Mouse (Mus musculus): ENCODE data around the gene Sgf29. TPM values are rescaled to one million over a fixed set of nuclear protein-coding genes. Genes with fewer than 3 reads are reported as not detected.

Gene Sgf29
- total RNA-seq, 1 experiment, result 55.3 TPM

DNA sequence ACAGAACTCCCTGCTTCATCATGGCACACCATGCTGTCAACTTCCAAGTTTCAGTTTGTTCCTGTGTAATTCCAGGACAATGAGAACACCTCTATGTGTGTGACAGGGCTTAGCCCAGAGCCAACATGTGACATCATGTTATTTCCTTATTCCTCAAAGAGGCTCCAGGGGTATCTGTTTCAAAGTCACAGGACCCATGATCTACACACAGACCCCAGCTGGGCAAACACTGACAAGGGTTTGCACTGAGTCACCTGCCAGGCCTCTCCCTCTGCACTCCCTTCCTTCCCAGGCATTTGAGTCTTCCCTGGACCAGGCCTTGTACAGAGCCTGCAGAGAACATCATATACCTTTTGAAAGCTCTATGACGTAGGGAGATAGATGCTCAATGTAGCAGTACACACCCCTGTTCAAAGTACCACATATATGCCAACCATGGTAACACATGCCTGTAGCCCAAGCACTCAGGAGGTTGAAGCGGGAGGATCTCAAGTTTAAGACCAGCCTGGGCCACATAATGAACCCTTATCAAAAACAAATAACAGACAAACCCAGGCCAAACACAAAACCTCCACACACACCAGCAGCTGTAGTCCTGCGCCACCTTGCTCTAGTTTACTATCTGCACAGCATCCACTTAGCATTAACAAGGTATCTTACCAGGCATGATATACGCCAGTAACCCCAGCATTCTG lies 18.1 kb upstream of the Sgf29 start, which contains the start of gene Nupr1:
Nupr1 (minus strand) TSS at position 38 of the 695 bp plus-strand sequence.
- DNase-seq (ENCODE audit: low read depth, low spot score), result no peak
- no peaks in the 10 kb centered on the region for H3K36me3 ChIP-seq (ENCODE audit: control insufficient read depth, insufficient read depth, low read length, poor library complexity, severe bottlenecking)
- H3K27ac ChIP-seq (ENCODE audit: insufficient read depth, low read depth, low read length, poor library complexity, severe bottlenecking), result no peak within 1 kb of the TSS
- TF ChIP-seq ZC3H11A (IDR thresholded peaks at IDR 0.05; ENCODE audit: borderline replicate concordance, low read depth, low read length), result no peak
- no peak for TF ChIP-seq HCFC1 (IDR thresholded peaks at IDR 0.05; ENCODE audit: borderline replicate concordance, insufficient read depth, low read length)
- no peak for TF ChIP-seq ZNF384 (IDR thresholded peaks at IDR 0.05; ENCODE audit: low read depth, low read length)
- TF ChIP-seq CHD2 (IDR thresholded peaks at IDR 0.05; ENCODE audit: low read depth, low read length), result no peak
- no peak for TF ChIP-seq MAFK (IDR thresholded peaks at IDR 0.05; ENCODE audit: insufficient read depth, low read depth, low read length)
- H3K4me1 ChIP-seq (ENCODE audit: control insufficient read depth in 2 of 2, insufficient read depth in 2 of 2, low read length in 2 of 2, poor library complexity in 1 of 2), result peaks cover 11 to 18% of the 10 kb centered on the region in 2 experiments
- no peak within 1 kb of the TSS for H3K4me3 ChIP-seq (ENCODE audit: insufficient read depth in 1 of 2, low read depth in 1 of 2, low read length in 2 of 2, poor library complexity in 1 of 2, severe bottlenecking in 1 of 2)
- no peak within 1 kb of the TSS for H3K9ac ChIP-seq (ENCODE audit: insufficient read depth, low read depth, low read length, poor library complexity, severe bottlenecking)
- H3K9me3 ChIP-seq (ENCODE audit: control insufficient read depth, insufficient read depth, low read depth, low read length), result no peaks in the 10 kb centered on the region
- in situ Hi-C loops (cut with MboI; ENCODE audit: low sequenced_read_pairs in 2 of 2, unreplicated experiment in 2 of 2), result no loop called here

DNA sequence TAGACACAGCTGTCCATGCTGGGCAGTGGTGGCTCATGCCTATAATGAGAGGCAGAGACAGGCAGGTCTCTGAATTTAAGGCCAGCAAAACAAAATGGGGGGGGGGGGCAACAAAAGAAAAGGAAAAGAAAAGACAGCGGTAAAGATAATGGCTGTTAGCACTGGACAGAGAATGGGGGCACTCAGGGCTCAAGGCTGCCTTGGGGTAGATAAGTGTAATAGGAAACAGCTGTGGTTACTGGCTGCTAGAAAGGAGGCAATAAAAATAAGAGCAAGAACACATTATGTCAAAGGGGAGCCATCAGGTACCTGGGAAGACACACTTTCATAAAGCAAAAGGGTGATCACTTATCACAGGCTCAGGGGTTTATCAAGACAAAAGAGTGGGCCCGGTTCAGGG lies 16.6 kb upstream of the Sgf29 start:
- Histone ChIP-seq H3K27ac (ENCODE audit: insufficient read depth, low read depth, low read length, poor library complexity, severe bottlenecking) (no peak overlapping the region), H3K4me1 (ENCODE audit: control insufficient read depth in 2 of 2, insufficient read depth in 2 of 2, low read length in 2 of 2, poor library complexity in 1 of 2) (peaks cover 7 to 15% of the 10 kb centered on the region in 2 experiments; a peak in 2 of 4 replicates), H3K4me3 (ENCODE audit: insufficient read depth in 1 of 2, low read depth in 1 of 2, low read length in 2 of 2, poor library complexity in 1 of 2, severe bottlenecking in 1 of 2) (no peak overlapping the region), H3K9ac (ENCODE audit: insufficient read depth, low read depth, low read length, poor library complexity, severe bottlenecking) (no peak overlapping the region), H3K9me3 (ENCODE audit: control insufficient read depth, insufficient read depth, low read depth, low read length) (no peaks in the 10 kb centered on the region), H3K36me3 (ENCODE audit: control insufficient read depth, insufficient read depth, low read length, poor library complexity, severe bottlenecking) (no peaks in the 10 kb centered on the region)
- TF ChIP-seq ZC3H11A (IDR thresholded peaks at IDR 0.05; ENCODE audit: borderline replicate concordance, low read depth, low read length) (no peak), HCFC1 (IDR thresholded peaks at IDR 0.05; ENCODE audit: borderline replicate concordance, insufficient read depth, low read length) (no peak), CHD2 (IDR thresholded peaks at IDR 0.05; ENCODE audit: low read depth, low read length) (no peak), ZNF384 (IDR thresholded peaks at IDR 0.05; ENCODE audit: low read depth, low read length) (no peak), MAFK (IDR thresholded peaks at IDR 0.05; ENCODE audit: insufficient read depth, low read depth, low read length) (no peak)
- no peak for DNase-seq (ENCODE audit: low read depth, low spot score)
- in situ Hi-C loops (cut with MboI; ENCODE audit: low sequenced_read_pairs in 2 of 2, unreplicated experiment in 2 of 2), result no loop called here

DNA sequence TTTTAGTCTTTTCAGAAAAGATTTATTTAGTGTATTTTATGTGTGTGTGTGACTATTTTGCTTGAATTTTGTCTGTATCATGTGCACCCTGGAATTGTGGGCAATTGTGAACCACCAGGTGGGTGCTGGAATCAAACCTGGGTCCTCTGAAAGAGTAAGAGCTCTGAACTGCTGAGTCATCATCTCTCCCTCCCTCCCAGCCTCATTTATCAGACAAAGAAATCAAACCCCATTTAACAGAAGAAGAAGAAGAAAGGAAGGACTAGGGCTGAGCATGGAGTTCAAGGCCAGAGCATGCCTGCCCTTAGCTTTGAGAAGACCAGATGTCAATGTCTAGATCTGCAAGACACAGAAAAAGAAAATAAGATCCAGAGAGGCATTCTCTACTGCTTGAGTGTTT lies 13.7 kb upstream of the Sgf29 start:
- H3K4me3 ChIP-seq (ENCODE audit: insufficient read depth in 1 of 2, low read depth in 1 of 2, low read length in 2 of 2, poor library complexity in 1 of 2, severe bottlenecking in 1 of 2), result no peak overlapping the region
- no peak overlapping the region for H3K27ac ChIP-seq (ENCODE audit: insufficient read depth, low read depth, low read length, poor library complexity, severe bottlenecking)
- no peaks in the 10 kb centered on the region for H3K36me3 ChIP-seq (ENCODE audit: control insufficient read depth, insufficient read depth, low read length, poor library complexity, severe bottlenecking)
- H3K9ac ChIP-seq (ENCODE audit: insufficient read depth, low read depth, low read length, poor library complexity, severe bottlenecking), result no peak overlapping the region
- in situ Hi-C loops (cut with MboI; ENCODE audit: low sequenced_read_pairs in 2 of 2, unreplicated experiment in 2 of 2), result no loop called here
- TF ChIP-seq CHD2 (IDR thresholded peaks at IDR 0.05; ENCODE audit: low read depth, low read length), result no peak
- TF ChIP-seq MAFK (IDR thresholded peaks at IDR 0.05; ENCODE audit: insufficient read depth, low read depth, low read length), result peak; percentile 87
- no peak for DNase-seq (ENCODE audit: low read depth, low spot score)
- H3K4me1 ChIP-seq (ENCODE audit: control insufficient read depth in 2 of 2, insufficient read depth in 2 of 2, low read length in 2 of 2, poor library complexity in 1 of 2), result peaks cover 5 to 11% of the 10 kb centered on the region in 2 experiments; a peak in 2 of 4 replicates
- H3K9me3 ChIP-seq (ENCODE audit: control insufficient read depth, insufficient read depth, low read depth, low read length), result no peaks in the 10 kb centered on the region

DNA sequence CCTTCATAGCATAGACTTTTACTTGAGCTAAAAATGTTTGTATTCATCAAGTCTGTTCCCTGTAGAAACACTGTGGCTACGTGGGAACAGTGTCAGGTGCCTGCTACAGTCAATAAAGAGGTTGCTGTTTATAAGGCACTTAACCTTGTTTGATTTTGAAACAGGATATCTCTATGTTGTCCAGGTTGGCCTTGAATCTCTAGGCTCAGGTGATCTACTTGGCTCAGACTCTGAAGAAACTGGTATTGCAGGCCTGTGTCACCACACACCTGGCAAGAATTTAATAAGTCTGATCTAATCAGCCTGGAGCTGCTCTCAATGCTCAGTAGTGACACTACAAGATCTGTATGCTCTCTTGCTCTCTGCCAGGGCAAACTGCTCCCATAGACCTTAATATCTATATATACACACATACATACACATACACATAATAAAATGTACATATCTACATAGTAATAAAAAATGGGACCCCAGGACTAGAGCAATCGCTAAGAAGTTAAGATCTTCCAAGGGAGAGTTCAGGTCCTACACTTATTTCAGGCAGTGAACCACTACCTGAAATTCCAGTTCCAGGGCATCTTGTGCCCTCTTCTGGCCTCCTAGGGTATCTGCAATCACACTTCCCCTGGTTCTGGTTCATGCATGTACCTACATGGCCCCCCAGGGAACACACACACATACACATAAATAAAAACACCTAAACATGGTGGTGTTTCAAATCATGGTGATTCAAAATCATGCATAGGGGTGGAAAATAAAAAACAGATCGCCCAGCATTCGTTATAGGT lies 12.2 kb upstream of the Sgf29 start:
- Histone ChIP-seq H3K9ac (ENCODE audit: insufficient read depth, low read depth, low read length, poor library complexity, severe bottlenecking) (no peak overlapping the region), H3K36me3 (ENCODE audit: control insufficient read depth, insufficient read depth, low read length, poor library complexity, severe bottlenecking) (no peaks in the 10 kb centered on the region), H3K27ac (ENCODE audit: insufficient read depth, low read depth, low read length, poor library complexity, severe bottlenecking) (no peak overlapping the region), H3K9me3 (ENCODE audit: control insufficient read depth, insufficient read depth, low read depth, low read length) (no peaks in the 10 kb centered on the region), H3K4me1 (ENCODE audit: control insufficient read depth in 2 of 2, insufficient read depth in 2 of 2, low read length in 2 of 2, poor library complexity in 1 of 2) (peaks cover 5 to 11% of the 10 kb centered on the region in 2 experiments; a peak in 2 of 4 replicates), H3K4me3 (ENCODE audit: insufficient read depth in 1 of 2, low read depth in 1 of 2, low read length in 2 of 2, poor library complexity in 1 of 2, severe bottlenecking in 1 of 2) (no peak overlapping the region)
- no peak for DNase-seq (ENCODE audit: low read depth, low spot score)
- in situ Hi-C loops (cut with MboI; ENCODE audit: low sequenced_read_pairs in 2 of 2, unreplicated experiment in 2 of 2), result no loop called here
- TF ChIP-seq ZNF384 (IDR thresholded peaks at IDR 0.05; ENCODE audit: low read depth, low read length) (no peak), CHD2 (IDR thresholded peaks at IDR 0.05; ENCODE audit: low read depth, low read length) (no peak), ZC3H11A (IDR thresholded peaks at IDR 0.05; ENCODE audit: borderline replicate concordance, low read depth, low read length) (peak; percentile 35; the same call in 1 of the 2 replicates), MAFK (IDR thresholded peaks at IDR 0.05; ENCODE audit: insufficient read depth, low read depth, low read length) (no peak), HCFC1 (IDR thresholded peaks at IDR 0.05; ENCODE audit: borderline replicate concordance, insufficient read depth, low read length) (no peak)

Data from ES-E14 (cell line).